Mouse (Mus musculus) kidney, embryonic 15.5 days (tissue): ENCODE data around the gene Ttyh2. TPM values are rescaled to one million over a fixed set of nuclear protein-coding genes. Genes with fewer than 3 reads are reported as not detected.
A peak's percentile ranks its signal among the peaks of the same experiment; 100 is the strongest.
"Not testable (repeated sequence)": the region's sequence is repeated elsewhere in the genome, so short reads cannot be mapped to it uniquely, and the experiment has no call there.

Experiments
- ATAC-seq: fragments of 200-750 bp; cut with Nextera tagmentation; replicated peaks from 2 replicates; pipeline ENCODE4 v1.8.0; 2017; ENCODE audit warnings: moderate TSS enrichment; ENCODE audit not compliant: low FRiP score
- H3K27ac ChIP-seq: fragments of 300-500 bp; sonication (generic); 2 replicates; pipeline ENCODE4 v1.5.1; 2015; ENCODE audit warnings: mild to moderate bottlenecking, inconsistent platforms
- H3K27me3 ChIP-seq: fragments of 300-500 bp; sonication (generic); 2 replicates; pipeline ENCODE4 v1.6.1; 2015; ENCODE audit warnings: inconsistent platforms
- H3K36me3 ChIP-seq: fragments of 300-500 bp; sonication (generic); 2 replicates; pipeline ENCODE4 v1.6.1; 2015; ENCODE audit warnings: inconsistent platforms
- H3K4me1 ChIP-seq: fragments of 300-500 bp; sonication (generic); 2 replicates; pipeline ENCODE4 v1.6.1; 2015; ENCODE audit warnings: inconsistent platforms
- H3K4me2 ChIP-seq: fragments of 300-500 bp; sonication (generic); 2 replicates; pipeline ENCODE4 v1.6.1; 2015; ENCODE audit warnings: moderate library complexity, mild to moderate bottlenecking, inconsistent platforms
- H3K4me3 ChIP-seq: fragments of 300-500 bp; sonication (generic); replicated peaks from 2 replicates; pipeline ENCODE4 v1.5.1; 2015; ENCODE audit warnings: mild to moderate bottlenecking, inconsistent platforms
- H3K9ac ChIP-seq: fragments of 300-500 bp; sonication (generic); 2 replicates; pipeline ENCODE4 v1.6.1; 2015; ENCODE audit warnings: mild to moderate bottlenecking, inconsistent platforms
- H3K9me3 ChIP-seq: fragments of 300-500 bp; sonication (generic); replicated peaks from 2 replicates; pipeline ENCODE4 v1.6.1; 2016; ENCODE audit warnings: inconsistent platforms
- WGBS: fragments of 180-500 bp; shearing (Covaris S2); methylation state at CpG from one replicate; pipeline ENCODE4 v1.1.7; 2015; ENCODE audit warnings: mixed read lengths; 5-methylcytosine and 5-hydroxymethylcytosine counted together
- polyA plus RNA-seq: library from polyadenylated mRNA; unstranded; fragments of >200 nt; fragmentation: Nextera tagmentation; extraction: Ambion mirVana; gene quantifications from 2 replicates; pipeline ENCODE4 v1.2.1, GENCODE M21; 2015

Ttyh2 gene
- polyA plus RNA-seq, 1 experiment from 2014 or later = 15.8 TPM

GRCm38 (mm10) chr11:114662746-114663362, 12.4 kb upstream of the Ttyh2 start:
- Histone ChIP-seq H3K27me3 (peaks cover 22% of the 10 kb centered on the region), H3K9ac (no peak overlapping the region), H3K36me3 (no peaks in the 10 kb centered on the region), H3K4me1 (no peaks in the 10 kb centered on the region), H3K4me2 (no peak overlapping the region), H3K4me3 (no peak overlapping the region), H3K27ac (no peak overlapping the region), H3K9me3 (no peaks in the 10 kb centered on the region)
- no peak for ATAC-seq
- WGBS = 37% methylated on average over 6 of the region's 6 CpGs

DNA sequence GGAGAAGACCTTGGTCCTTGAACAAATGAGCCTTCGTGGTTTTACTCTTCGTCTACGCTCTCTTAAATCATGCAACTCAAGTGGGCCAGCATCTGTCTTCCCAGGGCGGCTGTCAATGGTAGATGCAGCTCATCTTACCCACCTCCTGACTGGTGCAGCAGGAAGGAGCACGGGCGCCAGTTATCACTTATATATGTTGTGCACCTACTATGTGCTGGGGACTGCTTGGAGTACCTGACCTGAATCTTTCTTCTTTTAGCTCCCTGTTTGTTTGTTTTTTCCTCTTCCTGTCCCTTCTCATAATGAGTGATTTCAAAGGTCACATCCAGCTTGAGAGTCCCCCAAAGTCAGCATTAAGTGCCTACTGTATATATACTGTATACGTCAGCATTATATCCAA, 11.1 kb upstream of the Ttyh2 start:
- Histone ChIP-seq H3K4me2 (no peak overlapping the region), H3K27ac (no peak overlapping the region), H3K4me3 (no peak overlapping the region), H3K4me1 (no peaks in the 10 kb centered on the region), H3K27me3 (peaks cover 22% of the 10 kb centered on the region), H3K9ac (no peak overlapping the region), H3K9me3 (no peaks in the 10 kb centered on the region), H3K36me3 (no peaks in the 10 kb centered on the region)
- ATAC-seq = no peak
- 58% methylated on average over 7 of the region's 7 CpGs for WGBS

GRCm38 (mm10) chr11:114665463-114665862, 9.8 kb upstream of the Ttyh2 start:
- H3K27me3 ChIP-seq = peaks cover 22% of the 10 kb centered on the region
- H3K27ac ChIP-seq = no peak overlapping the region
- H3K9ac ChIP-seq = no peak overlapping the region
- 66% methylated on average over 2 of the region's 2 CpGs for WGBS
- H3K4me1 ChIP-seq = peaks cover 12% of the 10 kb centered on the region
- H3K4me2 ChIP-seq = no peak overlapping the region
- H3K4me3 ChIP-seq = no peak overlapping the region
- H3K9me3 ChIP-seq = no peaks in the 10 kb centered on the region
- no peak for ATAC-seq
- H3K36me3 ChIP-seq = peaks cover 6% of the 10 kb centered on the region

DNA sequence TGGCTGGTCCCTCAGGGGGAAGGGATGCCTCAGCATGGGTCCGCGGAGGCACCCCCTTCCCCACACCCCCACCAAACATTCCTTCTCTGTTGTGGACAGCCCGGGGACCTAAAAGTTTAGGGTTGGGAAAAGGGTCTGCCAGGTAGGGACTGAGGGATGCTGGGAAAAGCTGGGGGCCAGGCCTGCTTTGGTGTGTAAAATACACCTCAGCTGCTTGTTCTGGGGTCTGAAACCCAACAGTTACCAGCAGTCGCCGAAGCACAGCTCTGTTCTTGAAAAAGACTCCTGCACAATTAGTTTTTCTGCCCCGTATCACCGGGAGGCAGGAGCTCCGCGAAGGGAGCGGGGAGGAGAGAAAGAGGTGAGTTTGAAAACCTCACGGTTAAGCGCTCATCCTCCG, 8.4 kb upstream of the Ttyh2 start:
- no peak overlapping the region for H3K27ac ChIP-seq
- no peaks in the 10 kb centered on the region for H3K9me3 ChIP-seq
- WGBS = 11% methylated on average over 13 of the region's 13 CpGs
- no peak overlapping the region for H3K9ac ChIP-seq
- H3K4me3 ChIP-seq = no peak overlapping the region
- H3K4me1 ChIP-seq = peaks cover 26% of the 10 kb centered on the region
- H3K36me3 ChIP-seq = peaks cover 19% of the 10 kb centered on the region
- H3K27me3 ChIP-seq = peaks cover 22% of the 10 kb centered on the region
- no peak overlapping the region for H3K4me2 ChIP-seq
- no peak for ATAC-seq

GRCm38 (mm10) chr11:114667236-114667931, 7.8 kb upstream of the Ttyh2 start:
- H3K9me3 ChIP-seq = no peaks in the 10 kb centered on the region
- WGBS = 53% methylated on average over 17 of the region's 18 CpGs
- H3K4me1 ChIP-seq = peaks cover 27% of the 10 kb centered on the region
- no peak overlapping the region for H3K27ac ChIP-seq
- ATAC-seq = no peak
- no peak overlapping the region for H3K9ac ChIP-seq
- peaks cover 22% of the 10 kb centered on the region for H3K27me3 ChIP-seq
- peaks cover 25% of the 10 kb centered on the region for H3K36me3 ChIP-seq
- H3K4me3 ChIP-seq = no peak overlapping the region
- no peak overlapping the region for H3K4me2 ChIP-seq

DNA sequence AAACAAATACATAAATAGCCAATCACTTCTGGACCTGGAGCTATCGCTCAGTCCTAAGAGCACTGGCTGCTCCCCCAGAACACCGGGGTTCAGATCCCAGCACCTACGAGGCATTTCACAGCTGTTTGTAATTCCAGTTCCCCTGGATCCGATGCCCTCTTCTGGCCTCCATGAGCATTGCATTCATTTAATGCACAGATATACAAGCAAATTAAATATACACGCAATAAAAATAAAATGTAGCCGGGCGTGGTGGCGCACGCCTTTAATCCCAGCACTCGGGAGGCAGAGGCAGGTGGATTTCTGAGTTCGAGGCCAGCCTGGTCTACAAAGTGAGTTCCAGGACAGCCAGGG, 7.3 kb upstream of the Ttyh2 start:
- not testable (repeated sequence) for H3K9me3 ChIP-seq, ATAC-seq, H3K27ac ChIP-seq, H3K4me2 ChIP-seq, H3K9ac ChIP-seq, H3K4me3 ChIP-seq
- Histone ChIP-seq H3K36me3 (peaks cover 30% of the 10 kb centered on the region), H3K4me1 (peaks cover 32% of the 10 kb centered on the region), H3K27me3 (peaks cover 22% of the 10 kb centered on the region)
- whole genome bisulfite sequencing = 27% methylated on average over 11 of the region's 11 CpGs

DNA sequence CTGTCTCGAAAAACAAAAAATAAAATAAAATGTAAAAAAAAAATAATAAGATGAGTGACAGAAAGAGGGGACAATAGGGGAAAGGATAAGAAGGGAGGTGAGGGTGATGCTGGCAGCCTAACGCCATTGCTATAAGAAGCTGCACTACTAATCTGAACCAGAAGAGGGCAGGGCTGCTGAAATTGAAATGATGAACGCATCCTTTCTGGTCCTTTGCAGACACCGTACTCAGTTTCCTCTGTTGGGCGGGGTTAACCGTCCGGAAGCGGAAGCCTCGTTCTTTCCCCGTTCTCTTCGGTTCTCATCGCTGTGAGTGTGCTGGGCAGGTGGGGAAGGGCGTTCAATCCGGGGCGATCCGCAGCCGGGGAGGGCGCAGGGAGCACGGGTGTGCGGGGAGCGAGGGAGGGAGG, 6.9 kb upstream of the Ttyh2 start, which contains the start of gene Rpl38:
TSS of gene Rpl38 (plus strand) at position 224 of the 410 bp plus-strand sequence.
- Histone ChIP-seq H3K4me3 (peak within 1 kb of the TSS; percentile 81), H3K9me3 (no peaks in the 10 kb centered on the region), H3K36me3 (peaks cover 34% of the 10 kb centered on the region), H3K4me1 (peaks cover 35% of the 10 kb centered on the region), H3K27me3 (peaks cover 22% of the 10 kb centered on the region), H3K27ac (peak within 1 kb of the TSS; percentile 92), H3K4me2 (peak within 1 kb of the TSS; percentile 65), H3K9ac (peak within 1 kb of the TSS; percentile 91)
- ATAC-seq = peak; percentile 87
- under 1% methylated on average over 21 of the region's 21 CpGs for WGBS

DNA sequence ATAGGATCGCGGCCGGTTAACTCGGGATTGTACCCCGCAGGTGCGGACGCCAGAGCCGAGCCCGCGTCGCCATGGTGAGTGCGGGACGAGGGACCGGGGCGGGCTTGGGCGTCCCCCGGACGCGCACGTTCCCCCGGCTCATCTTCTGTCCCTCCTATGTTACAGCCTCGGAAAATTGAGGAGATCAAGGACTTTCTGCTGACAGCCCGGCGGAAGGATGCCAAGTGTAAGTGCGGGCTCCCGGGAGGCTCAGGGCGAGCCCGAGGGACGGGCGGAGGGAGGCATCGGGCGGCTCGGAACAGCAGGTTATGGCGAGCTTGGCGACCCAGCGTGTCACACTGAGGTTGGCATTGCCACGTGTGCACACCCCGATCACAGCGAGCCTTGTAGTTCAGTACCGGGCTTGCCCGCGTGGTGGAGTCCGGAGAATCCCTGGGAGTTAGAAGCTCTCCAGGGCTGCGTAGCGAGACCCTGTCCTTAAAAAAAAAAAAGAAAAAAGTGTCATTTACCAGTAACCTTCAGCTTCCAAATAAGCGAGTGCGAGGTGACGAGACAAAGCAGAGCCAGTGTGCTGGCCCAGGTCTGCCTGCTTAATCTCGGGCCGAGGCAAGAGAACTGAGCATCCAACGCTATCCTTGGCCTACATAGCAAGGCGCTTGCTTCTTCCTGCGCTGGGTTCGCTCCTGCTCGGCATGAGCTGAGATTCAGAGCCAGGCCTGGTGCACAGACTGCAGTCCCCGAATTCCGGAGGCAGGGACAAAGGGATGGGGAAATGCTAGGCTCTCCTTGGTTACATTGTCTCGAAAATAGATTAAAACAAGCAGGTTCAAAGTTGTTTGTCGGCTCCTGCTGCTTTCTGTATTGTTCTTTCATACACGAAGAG, 6.2 kb upstream of the Ttyh2 start:
- ATAC-seq = peak; percentile 74
- WGBS = under 1% methylated on average over 60 of the region's 60 CpGs
- H3K9ac ChIP-seq = peak overlapping the region; percentile 91
- peak overlapping the region; percentile 65 for H3K4me2 ChIP-seq
- H3K9me3 ChIP-seq = no peaks in the 10 kb centered on the region
- H3K4me3 ChIP-seq = peak overlapping the region; percentile 81
- peaks cover 22% of the 10 kb centered on the region for H3K27me3 ChIP-seq
- H3K27ac ChIP-seq = peak overlapping the region; percentile 92
- H3K4me1 ChIP-seq = peaks cover 36% of the 10 kb centered on the region
- H3K36me3 ChIP-seq = peaks cover 41% of the 10 kb centered on the region

GRCm38 (mm10) chr11:114669651-114670168, 5.5 kb upstream of the Ttyh2 start:
- H3K27me3 ChIP-seq = peaks cover 15% of the 10 kb centered on the region
- peak overlapping the region; percentile 81 for H3K4me3 ChIP-seq
- peak overlapping the region; percentile 65 for H3K4me2 ChIP-seq
- peaks cover 36% of the 10 kb centered on the region for H3K4me1 ChIP-seq
- peaks cover 42% of the 10 kb centered on the region for H3K36me3 ChIP-seq
- 15% methylated on average over 12 of the region's 12 CpGs for WGBS
- no peaks in the 10 kb centered on the region for H3K9me3 ChIP-seq
- no peak for ATAC-seq
- peak overlapping the region; percentile 92; the same call in 1 of the 2 replicates for H3K27ac ChIP-seq
- H3K9ac ChIP-seq = peak overlapping the region; percentile 91

DNA sequence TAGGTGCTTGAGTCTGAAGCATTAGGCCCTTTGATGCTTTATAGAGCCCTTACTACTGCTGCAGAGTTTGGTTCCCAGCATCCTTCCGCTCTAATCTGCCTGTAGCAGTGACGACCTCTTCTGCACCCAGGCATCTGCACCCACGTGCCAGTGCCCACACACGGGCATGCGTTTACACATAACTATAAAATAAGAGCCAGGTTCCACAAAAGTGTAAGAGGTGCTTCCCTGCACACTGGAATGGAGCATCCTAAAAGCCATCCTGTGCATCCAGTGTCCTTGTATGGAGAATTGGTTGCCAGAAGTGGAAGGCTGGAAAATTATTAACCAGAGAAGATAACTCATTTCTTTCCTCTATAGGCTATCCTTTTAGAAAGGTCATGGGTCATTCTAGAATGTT, 4.1 kb upstream of the Ttyh2 start:
- Histone ChIP-seq H3K27ac (no peak overlapping the region), H3K9me3 (no peaks in the 10 kb centered on the region), H3K27me3 (peaks cover 8% of the 10 kb centered on the region), H3K4me3 (no peak overlapping the region), H3K9ac (no peak overlapping the region), H3K36me3 (peaks cover 42% of the 10 kb centered on the region), H3K4me2 (peak overlapping the region; percentile 65; the same call in 1 of the 2 replicates), H3K4me1 (peaks cover 49% of the 10 kb centered on the region)
- no peak for ATAC-seq
- WGBS = 92% methylated on average over 5 of the region's 5 CpGs

GRCm38 (mm10) chr11:114672794-114673718, 2.2 kb upstream of the Ttyh2 start:
- Histone ChIP-seq H3K4me2 (no peak overlapping the region), H3K9ac (no peak overlapping the region), H3K9me3 (no peaks in the 10 kb centered on the region), H3K27me3 (peaks cover 7% of the 10 kb centered on the region; the same call in 1 of the 2 replicates), H3K36me3 (peaks cover 42% of the 10 kb centered on the region), H3K4me3 (no peak overlapping the region), H3K4me1 (peaks cover 64% of the 10 kb centered on the region), H3K27ac (peak overlapping the region; percentile 18; the same call in 1 of the 2 replicates)
- WGBS = 69% methylated on average over 9 of the region's 9 CpGs
- ATAC-seq = no peak
